Mouse (Mus musculus): ENCODE measurements around the gene Atp5d. TPM values are rescaled to one million over a fixed set of nuclear protein-coding genes. Genes with fewer than 3 reads are reported as not detected.
A peak's percentile ranks its signal among the peaks of the same experiment; 100 is the strongest.
"Not testable (repeated sequence)": the region's sequence is repeated elsewhere in the genome, so short reads cannot be mapped to it uniquely, and the experiment has no call there.

Atp5d gene
- total RNA-seq, 1 experiment from 2014 or later: 920 TPM

DNA sequence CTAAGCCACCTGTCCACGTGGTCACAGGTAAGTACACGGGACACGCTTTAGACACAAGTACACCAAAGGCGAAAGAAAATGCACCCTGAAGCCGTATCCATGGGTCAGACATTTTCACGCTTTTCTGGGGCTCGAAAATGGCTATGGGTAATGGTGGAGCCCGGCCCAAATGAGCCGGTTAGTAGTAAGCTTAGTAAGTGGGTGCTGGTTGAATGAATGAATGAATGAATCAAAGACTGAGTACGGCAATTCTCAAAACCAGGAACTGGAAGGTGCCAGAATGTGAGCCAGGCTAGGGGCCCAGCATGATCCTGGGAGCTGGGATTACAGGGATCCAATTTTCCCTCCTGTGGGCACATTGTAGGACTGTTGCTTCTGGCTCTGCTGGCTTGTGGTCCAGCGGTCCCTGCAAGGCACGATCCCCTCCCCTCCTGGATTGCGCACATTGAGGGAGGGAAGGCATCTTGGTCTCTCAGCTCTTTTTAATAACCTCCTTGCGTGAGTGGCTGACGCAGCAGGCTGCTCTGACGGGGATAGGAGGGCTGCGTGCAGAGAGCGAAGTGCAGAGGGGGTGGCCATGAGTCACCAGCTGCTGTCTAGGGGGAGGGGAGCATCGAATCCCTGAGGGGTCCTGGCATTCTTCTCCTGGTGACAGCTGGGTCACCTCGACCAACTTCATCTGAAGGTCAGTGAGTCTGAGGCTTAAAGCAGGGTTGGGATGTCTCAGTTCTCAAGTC lies 27.1 kb downstream of the Atp5d start, which contains the start of gene Cirbp:
Gene Cirbp, plus strand, starts transcription at position 594 of the 737 bp plus-strand sequence.
- peak; percentile 79 for DNase-seq

DNA sequence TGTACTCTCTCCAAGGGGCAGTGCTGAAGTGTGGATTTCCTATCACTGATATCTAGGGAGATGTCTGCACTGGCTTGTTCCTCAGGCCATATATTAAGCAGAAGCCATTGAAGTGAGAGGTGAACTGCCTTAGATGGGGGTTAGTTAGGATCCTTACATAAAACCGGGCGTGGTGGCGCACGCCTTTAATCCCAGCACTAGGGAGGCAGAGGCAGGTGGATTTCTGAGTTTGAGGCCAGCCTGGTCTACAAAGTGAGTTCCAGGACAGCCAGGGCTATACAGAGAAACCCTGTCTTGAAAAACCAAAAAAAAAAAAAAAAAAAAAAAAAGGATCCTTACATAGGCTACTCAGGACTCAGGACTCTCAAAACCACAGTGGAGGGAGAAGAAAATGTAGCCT lies 27.7 kb downstream of the Atp5d start:
- DNase-seq: not testable (repeated sequence)

DNA sequence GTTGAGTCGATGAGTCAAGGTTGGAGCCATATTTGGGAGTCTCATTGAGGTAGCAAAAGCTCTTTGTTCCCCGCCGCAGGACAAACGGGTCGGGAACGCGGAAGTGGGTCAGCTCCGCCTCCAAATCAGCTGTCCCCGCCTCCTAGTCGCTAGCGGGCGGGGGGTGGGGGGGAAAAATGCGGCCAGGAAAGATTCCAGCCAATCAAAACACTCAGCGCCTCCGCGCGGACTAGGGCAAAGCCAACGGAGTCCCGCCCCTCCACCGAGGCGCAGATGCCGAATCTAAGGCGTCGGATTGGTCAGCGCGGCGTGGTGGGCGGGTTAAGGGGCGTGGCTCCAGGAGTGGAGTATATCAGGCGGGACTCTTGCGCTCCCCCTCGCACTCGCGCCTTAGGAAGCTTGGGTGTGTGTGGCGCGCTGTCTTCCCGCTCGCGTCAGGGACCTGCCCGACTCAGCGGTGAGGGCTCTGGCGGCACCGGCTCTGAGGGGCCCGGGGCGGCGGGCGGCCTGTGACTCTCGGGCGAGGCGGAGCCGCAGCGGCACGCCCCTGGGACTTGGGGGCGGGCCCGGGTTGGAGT lies 29.1 kb downstream of the Atp5d start:
- DNase-seq: peak; percentile 99

- DNase-seq: peak; percentile 97
Measured at GRCm38 (mm10) chr10:80168038-80168661, 29.7 kb downstream of the Atp5d start.

DNA sequence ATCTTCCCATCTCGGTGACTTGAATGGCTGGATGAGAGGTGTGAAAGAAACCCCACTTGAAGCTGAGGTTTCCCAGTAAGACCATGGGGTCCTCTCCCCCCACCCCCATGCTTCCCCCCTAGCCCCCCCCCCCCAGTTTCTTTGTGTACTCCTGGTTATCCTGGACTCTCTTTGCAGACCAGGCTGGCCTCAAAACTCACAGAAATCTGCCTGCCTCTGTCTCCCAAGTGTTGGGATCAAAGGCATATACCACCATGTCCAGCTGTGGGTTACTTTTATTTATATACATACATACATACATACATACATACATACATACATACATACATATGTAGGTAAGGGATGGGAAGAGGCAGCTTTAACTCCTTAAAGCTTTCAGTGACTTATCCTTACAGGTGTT lies 30.6 kb downstream of the Atp5d start:
- no peak for DNase-seq

- DNase-seq: no peak
Measured at GRCm38 (mm10) chr10:80169651-80170050, 31.2 kb downstream of the Atp5d start.

DNA sequence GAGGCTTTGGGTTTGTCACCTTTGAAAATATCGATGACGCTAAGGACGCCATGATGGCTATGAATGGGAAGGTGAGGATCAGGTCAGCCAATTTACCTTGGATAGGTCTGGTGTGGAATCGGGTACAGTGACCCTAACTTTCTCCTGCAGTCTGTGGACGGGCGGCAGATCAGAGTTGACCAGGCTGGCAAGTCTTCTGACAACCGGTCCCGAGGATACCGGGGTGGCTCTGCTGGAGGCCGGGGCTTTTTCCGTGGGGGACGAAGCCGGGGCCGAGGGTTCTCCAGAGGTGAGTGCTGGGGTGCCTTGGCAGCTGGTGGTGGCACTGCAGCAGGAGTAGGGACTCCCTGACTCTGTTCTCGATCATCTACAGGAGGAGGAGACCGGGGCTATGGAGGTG lies 31.6 kb downstream of the Atp5d start:
- no peak for DNase-seq

DNA sequence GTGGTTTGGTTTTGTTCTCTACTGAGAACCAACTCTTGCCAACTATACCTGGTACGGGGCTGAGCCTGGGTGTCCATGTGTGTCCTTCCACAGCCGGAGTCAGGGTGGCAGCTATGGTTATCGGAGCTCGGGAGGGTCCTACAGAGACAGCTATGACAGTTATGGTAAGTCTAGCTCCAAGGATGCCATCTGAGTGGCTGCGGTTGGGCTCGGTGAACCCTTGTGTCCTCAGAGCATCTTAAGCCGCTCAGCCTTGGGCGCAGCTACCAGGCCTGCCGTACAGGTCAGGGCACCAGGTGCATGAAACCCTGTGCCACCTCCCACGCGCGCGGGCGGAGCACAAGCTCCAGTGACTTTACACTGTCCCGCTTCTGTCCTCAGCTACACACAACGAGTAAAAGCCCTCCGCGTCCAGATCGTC lies 32.2 kb downstream of the Atp5d start:
- DNase-seq: no peak

DNA sequence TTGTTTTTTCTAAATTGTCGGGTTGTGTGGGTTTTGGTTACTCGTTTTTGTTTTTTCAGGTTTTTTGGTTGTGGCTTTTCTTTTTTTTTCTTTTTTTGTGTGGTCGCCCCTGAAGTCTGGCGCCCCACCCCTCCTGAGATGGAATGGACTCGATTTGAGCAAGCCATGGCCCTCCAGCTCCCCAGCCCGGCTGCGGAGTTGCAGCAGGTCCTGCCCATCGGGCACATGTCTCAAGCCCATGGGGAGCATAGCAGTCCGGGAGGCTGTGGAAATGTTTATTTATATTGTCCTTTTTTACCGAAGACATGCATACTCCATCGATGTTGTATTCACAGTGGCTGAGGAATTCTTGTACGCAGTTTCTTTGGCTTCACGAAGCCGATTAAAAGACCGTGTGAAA lies 32.8 kb downstream of the Atp5d start:
- DNase-seq: no peak

GRCm38 (mm10) chr10:80171760-80172526 lies 33.5 kb downstream of the Atp5d start:
- peak; percentile 63 for DNase-seq

- DNase-seq: peak; percentile 93
Measured at GRCm38 (mm10) chr10:80172527-80173292, 34.3 kb downstream of the Atp5d start, which contains the start of gene 1600002K03Rik. 1600002K03Rik (plus strand) TSS chr10:80172944.

GRCm38 (mm10) chr10:80173358-80173757 lies 34.9 kb downstream of the Atp5d start:
- no peak for DNase-seq

DNA sequence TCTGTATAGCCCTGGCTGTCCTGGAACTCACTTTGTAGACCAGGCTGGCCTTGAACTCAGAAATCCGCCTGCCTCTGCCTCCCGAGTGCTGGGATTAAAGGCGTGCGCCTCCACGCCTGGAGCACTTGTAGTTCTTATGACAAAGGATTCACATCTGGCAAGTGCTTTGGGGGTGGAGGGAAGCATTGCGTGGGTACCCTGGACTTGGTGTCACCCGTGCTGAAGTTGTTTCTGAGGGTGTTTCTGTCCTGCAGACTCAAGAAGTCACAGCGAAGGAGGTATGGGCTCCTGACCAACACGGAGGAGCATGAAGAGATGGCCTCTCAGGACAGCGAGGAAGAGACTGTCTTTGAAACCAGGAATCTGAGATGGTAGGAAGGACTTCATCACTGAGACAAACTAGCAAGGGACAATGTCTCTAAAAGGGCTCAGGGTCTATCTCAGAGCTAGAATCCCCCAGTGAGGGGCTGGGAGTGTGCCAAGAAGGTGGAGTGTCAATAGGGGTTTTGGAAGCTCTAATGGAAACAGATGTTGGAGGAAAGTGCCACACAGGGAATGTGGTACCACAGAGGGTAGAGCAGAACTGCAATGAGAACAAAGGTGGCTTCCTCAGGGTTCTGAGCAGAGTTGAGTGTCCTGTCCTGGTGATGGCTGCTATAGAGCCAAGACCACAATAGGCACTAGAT lies 35.7 kb downstream of the Atp5d start:
- no peak for DNase-seq

DNA sequence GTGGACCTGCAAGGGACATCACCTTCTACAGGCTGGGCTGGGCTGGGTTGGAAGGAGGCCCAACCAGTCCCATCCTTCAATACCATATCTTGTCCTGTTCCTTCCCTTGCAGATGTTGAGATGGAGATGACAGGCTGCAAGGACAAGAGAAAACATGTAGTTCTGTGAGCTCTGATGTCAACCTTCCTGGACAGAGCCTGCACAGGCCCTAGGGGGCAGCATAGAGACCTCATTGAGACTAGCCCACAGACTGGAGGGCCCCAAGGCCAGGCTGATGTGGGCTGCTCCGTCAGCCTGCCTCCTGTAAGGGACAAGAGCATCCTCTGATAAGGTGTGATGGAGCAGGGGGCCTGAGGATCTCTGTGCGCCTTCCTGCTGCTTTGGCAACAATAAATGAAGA lies 36.3 kb downstream of the Atp5d start:
- DNase-seq: peak; percentile 65

DNA sequence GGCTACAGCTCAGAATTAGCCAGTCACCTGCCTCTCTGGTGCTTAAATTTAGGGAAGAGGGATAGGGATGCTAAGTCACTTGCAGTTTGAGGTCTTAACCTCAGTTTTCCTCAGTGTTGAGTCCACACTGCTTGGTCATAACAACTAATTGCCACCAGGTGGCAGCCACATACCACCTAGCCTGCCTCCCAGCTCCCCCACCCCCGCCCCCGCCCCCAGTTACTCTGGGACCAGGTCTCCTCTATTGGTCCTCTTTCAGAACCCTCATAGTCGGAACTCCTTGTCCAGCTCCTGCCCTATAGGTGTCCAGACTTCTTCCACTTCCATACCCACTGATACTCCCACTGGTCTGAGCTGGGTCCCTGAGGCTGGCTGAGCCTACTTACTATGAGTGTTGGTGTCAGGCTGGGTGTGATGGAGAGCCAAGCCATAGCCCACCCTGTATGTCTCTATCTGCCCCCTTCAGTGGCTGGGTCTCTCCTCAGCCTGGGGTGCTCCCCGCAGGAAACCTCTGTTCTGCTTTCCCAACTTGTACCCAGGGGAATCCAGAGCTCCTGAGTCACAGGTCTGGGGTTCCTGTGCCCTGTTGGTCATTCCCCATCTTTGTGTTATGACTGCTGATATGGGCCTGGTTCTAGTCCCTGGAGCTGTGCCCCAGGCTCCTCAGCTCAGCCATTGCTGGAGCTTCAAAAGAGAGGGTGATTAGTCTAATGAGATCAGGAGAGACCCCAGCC lies 37.3 kb downstream of the Atp5d start:
- DNase-seq: peak; percentile 54

GRCm38 (mm10) chr10:80176270-80176834 lies 37.9 kb downstream of the Atp5d start:
- peak; percentile 72 for DNase-seq

DNA sequence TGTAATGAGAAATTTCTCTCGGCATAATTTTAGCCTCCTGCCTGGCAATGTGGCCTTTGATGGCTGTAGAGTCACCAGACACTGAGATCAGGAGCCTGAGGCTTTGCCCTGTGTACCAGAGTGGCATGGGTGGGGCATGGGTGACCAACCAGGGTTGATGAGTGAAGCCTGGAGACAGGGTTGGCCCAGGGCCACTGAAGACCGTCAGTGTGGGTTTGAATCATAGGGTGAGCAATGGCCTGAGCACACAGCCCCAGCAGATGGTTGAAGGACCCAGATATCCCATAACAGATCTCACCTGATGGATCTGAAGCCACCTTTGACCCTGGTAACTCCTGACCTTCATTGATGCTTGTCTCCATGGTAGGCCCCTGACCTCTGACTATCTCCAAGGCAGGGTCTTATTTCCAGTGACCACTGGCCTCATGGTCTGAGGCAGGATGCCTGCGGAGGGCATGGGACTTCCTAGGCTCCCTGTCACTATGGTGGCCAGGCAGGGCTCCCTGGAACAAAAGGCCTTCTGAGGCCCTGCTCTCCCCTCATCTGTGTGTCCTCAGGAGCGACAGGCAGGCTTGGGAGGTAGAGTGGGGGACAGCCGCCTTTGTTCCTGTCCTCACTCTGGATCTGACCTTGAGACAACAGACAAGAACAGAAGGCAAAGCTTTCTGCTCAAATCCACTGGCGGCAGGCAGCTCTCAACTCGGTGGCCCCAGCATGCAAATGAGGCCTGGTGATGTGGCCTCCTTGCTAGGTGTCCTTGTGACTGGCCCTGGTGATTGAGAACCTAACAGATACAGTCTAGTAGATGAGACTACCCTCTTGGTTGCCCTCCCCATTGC lies 39.2 kb downstream of the Atp5d start:
- DNase-seq: peak; percentile 88

DNA sequence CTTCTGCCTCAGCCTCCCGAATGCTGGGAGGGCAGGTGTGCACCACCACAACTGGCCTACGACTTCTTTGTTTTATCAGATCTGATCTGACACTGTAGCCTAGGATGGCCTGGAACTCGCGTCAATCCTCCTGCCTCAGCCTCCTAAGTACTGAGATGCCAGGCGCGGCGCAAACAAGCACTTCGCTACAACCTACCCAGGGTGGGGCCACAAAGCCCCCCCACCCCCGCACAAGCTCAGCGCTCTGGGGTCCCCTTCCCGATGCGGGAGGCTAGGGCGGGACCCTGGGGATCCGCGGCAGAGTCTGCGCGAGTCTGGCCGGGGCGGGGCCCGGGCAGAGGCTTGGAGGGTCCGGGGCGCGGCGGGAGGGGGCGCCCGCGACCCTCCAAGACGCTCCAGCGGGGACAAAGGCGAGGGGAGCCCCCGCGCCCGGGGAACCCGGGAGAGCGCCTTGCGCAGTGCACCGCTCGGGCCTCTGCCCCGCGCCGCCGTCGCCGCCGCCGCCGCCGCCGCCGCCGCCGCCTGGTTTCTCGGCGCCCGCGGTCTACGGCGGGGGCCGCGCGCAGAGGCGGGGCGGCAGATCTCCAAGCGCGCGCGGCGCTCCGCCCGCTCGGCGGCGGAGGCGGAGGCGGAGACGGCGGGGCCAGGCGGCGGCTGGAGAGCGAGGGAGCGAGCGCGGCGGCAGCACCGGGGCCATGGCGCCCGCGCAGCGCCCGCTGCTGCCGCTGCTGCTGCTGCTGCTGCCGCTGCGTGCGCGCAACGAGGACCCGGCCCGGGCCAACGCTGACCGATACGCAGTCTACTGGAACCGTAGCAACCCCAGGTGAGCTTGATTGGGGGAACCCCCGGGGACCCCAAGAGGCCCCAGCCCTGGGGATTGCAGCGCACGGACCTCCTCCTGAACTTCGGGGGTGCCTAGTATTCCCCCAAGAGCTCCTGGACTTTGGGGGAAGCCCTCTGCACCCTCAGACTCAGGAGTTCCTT lies 40.9 kb downstream of the Atp5d start, which contains the start of gene Efna2:
Gene Efna2, plus strand, starts transcription at position 415 of the 984 bp plus-strand sequence.
- peak; percentile 72 for DNase-seq

Measured in adrenal gland, postnatal 14 days (tissue).